Mouse (Mus musculus) kidney, embryonic 16.5 days (tissue): ENCODE results near the gene Pgbd5. TPM values are rescaled to one million over a fixed set of nuclear protein-coding genes. Genes with fewer than 3 reads are reported as not detected.
A peak's percentile ranks its signal among the peaks of the same experiment; 100 is the strongest.

ENCODE experiments used
- ATAC-seq: fragments of 200-750 bp; cut with Nextera tagmentation; 2 replicates; pipeline ENCODE4 v1.8.0; 2017; ENCODE audit warnings: moderate TSS enrichment; ENCODE audit not compliant: low FRiP score, low TSS enrichment
- H3K27ac ChIP-seq: fragments of 300-500 bp; sonication (generic); 2 replicates; pipeline ENCODE4 v1.5.1; 2014; ENCODE audit warnings: low read length
- H3K27me3 ChIP-seq: fragments of 300-500 bp; sonication (generic); 2 replicates; pipeline ENCODE4 v1.6.1; 2014; ENCODE audit warnings: low read length, control low read depth, mixed read lengths; ENCODE audit not compliant: insufficient read depth
- H3K36me3 ChIP-seq: fragments of 300-500 bp; sonication (generic); 2 replicates; pipeline ENCODE4 v1.6.1; 2014; ENCODE audit warnings: low read length, control low read depth, mixed read lengths; ENCODE audit not compliant: insufficient read depth
- H3K4me1 ChIP-seq: fragments of 300-500 bp; sonication (generic); 2 replicates; pipeline ENCODE4 v1.6.1; 2014; ENCODE audit warnings: low read length, control low read depth, mixed read lengths; ENCODE audit not compliant: insufficient read depth
- H3K4me2 ChIP-seq: fragments of 300-500 bp; sonication (generic); replicated peaks from 2 replicates; pipeline ENCODE4 v1.6.1; 2014; ENCODE audit warnings: low read depth, low read length
- H3K4me3 ChIP-seq: fragments of 300-500 bp; sonication (generic); 2 replicates; pipeline ENCODE4 v1.5.1; 2014; ENCODE audit warnings: mild to moderate bottlenecking, low read length
- H3K9ac ChIP-seq: fragments of 300-500 bp; sonication (generic); replicated peaks from 2 replicates; pipeline ENCODE4 v1.6.1; 2014; ENCODE audit warnings: low read length
- H3K9me3 ChIP-seq: fragments of 300-500 bp; sonication (generic); 2 replicates; pipeline ENCODE4 v1.6.1; 2016; ENCODE audit warnings: low read length, control low read depth
- WGBS: fragments of 180-500 bp; shearing (Covaris S2); extraction: QIAGEN DNeasy Blood & Tissue Kit; methylation state at CpG from one replicate; pipeline ENCODE4 v1.1.7; 2014; 5-methylcytosine and 5-hydroxymethylcytosine counted together
- polyA plus RNA-seq: library from polyadenylated mRNA; unstranded; fragments of >200 nt; fragmentation: Nextera tagmentation; extraction: Ambion mirVana; gene quantifications from 2 replicates; pipeline ENCODE4 v1.2.1, GENCODE M21; 2015

Pgbd5 gene
- polyA plus RNA-seq, 1 experiment from 2014 or later = 0.55 TPM

DNA sequence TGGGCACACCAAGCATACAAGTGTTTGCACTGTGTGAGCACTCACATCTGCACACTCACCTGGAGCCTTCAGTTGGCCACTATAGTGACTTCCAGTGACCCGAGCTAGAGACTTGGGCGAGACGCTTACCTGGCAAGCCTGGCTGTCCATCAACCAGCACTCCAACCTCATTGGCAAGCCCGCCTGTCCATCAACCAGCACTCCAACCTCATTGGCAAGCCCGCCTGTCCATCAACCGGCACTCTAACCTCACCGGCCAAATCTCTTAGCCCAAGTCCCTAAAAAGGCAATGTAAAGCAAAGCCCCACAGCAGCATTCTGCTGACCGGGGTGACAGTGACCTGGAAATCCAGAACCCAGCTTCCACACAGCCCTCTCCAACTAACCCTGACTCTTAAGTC is 24.5 kb downstream of the Pgbd5 start:
- no peak for ATAC-seq
- Histone ChIP-seq H3K27ac (no peak overlapping the region), H3K9ac (no peak overlapping the region), H3K36me3 (no peaks in the 10 kb centered on the region), H3K4me2 (no peak overlapping the region), H3K9me3 (no peaks in the 10 kb centered on the region), H3K4me3 (no peak overlapping the region), H3K4me1 (no peaks in the 10 kb centered on the region), H3K27me3 (no peaks in the 10 kb centered on the region)
- 91% methylated on average over 8 of the region's 8 CpGs for WGBS

DNA sequence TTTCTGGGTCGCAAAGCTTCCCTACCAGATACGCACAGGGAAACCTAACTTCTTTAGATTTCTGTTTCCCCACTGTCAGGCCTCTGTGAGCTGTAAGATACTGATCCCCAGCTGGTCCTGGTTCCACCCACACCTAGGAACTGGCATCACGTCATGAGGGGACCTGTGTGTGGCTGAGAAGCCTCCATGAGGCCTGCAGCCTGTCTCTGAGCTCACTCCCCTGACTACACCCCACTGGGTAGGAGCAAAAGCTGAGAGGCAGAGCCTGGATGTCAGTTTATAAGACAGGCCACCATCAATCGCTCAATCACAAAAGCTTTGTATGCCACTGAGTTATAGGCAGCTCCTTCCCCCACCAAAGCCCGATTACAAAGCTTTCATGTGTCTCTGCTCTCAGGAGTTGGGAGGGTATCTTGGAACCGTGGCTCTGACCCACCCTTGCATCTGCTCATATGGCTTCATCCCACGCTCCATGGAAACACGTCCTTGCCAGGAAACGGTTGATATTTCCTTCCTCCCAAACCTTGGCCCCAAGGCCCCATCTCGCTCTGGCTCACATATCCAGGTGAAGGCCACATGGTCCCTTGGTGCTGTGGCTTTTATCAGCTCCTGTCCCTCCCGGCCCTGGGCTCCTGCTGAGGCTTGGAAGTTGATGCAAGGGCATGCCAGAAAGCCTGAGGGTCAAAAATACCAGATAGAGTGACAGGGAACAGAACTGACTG is 26.1 kb downstream of the Pgbd5 start:
- no peak overlapping the region for H3K4me2 ChIP-seq
- no peak overlapping the region for H3K4me3 ChIP-seq
- ATAC-seq = no peak
- H3K9ac ChIP-seq = no peak overlapping the region
- no peaks in the 10 kb centered on the region for H3K9me3 ChIP-seq
- no peak overlapping the region for H3K27ac ChIP-seq
- H3K36me3 ChIP-seq = no peaks in the 10 kb centered on the region
- 66% methylated on average over 11 of the region's 11 CpGs for WGBS
- no peaks in the 10 kb centered on the region for H3K4me1 ChIP-seq
- H3K27me3 ChIP-seq = no peaks in the 10 kb centered on the region

DNA sequence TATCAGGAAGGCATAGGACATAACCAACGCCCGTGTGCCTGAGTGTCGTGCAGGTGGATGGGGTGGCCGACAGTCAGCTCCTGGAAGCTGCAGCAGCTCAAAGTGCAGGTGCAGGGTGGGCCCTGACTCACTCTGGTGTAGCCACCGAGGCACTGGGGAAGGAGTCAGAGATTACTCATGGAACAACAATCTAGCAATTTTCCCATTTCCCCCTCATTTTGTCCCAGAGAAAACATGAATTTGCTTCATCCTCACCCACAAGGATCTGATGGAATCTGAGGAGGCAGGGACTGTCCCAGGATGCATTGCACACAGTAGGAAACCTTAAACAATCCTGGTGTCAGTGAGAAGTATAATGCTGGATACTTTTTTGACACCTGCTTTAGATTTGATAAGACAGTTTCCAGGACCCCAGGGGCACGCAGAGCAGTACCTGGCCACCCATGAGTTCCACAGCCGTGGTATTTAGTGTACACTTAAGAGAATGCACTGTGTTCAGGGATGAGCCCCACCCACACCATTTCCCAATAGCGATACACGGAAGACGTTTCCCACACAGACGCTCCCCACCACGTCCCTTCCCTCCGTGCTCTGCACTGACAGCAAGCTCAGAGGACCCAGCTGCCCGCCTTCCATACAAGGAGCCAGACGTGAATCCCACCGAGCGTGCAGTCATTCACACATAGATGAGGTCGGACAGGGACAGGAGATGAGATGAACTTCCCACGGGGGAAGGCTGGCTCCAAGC is 26.8 kb downstream of the Pgbd5 start:
- no peak overlapping the region for H3K4me3 ChIP-seq
- H3K4me2 ChIP-seq = no peak overlapping the region
- H3K9me3 ChIP-seq = no peaks in the 10 kb centered on the region
- no peaks in the 10 kb centered on the region for H3K36me3 ChIP-seq
- WGBS = 73% methylated on average over 19 of the region's 19 CpGs
- no peak for ATAC-seq
- no peak overlapping the region for H3K27ac ChIP-seq
- no peaks in the 10 kb centered on the region for H3K4me1 ChIP-seq
- no peak overlapping the region for H3K9ac ChIP-seq
- no peaks in the 10 kb centered on the region for H3K27me3 ChIP-seq

DNA sequence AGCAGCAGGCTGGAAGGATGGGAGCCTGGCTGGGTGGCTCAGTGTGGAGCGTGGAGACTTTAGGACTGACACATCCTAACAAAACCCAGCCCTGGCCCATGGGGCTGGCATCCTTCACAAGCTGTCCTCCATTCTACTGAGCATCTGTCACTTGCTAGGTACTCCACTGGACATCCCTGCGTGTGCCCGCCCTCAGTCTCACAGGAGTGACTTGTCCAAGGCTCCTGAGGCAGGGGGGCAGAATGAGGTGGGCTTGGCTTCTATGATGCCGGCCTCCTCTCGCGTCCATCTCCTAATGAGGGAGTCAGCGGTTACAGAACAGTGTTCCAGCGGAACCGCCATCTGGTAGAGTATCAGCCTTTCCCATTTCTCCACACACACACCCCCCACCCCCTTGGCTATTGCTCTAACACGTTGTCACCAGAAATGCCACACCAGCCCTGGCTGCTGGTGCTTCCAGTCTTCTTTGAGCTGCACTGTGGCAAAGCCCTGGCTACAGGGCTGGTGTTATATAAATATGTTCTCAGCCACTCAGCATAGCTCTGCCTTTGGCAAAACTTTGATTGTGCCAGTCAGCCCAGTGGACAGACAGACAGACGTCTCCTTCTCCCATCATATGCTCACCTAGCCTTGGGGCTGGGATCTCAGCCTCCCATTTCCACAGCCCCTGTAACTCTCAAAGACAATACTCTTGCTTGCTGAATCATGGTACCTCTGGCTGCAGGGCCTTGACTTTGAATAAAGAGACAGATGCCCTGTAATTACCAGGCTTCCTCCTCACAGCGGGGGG is 34.8 kb downstream of the Pgbd5 start:
- H3K36me3 ChIP-seq = no peaks in the 10 kb centered on the region
- H3K27ac ChIP-seq = no peak overlapping the region
- 56% methylated on average over 11 of the region's 12 CpGs for whole genome bisulfite sequencing
- H3K4me3 ChIP-seq = no peak overlapping the region
- H3K9me3 ChIP-seq = no peaks in the 10 kb centered on the region
- H3K4me2 ChIP-seq = no peak overlapping the region
- no peaks in the 10 kb centered on the region for H3K27me3 ChIP-seq
- no peaks in the 10 kb centered on the region for H3K4me1 ChIP-seq
- no peak for ATAC-seq
- H3K9ac ChIP-seq = no peak overlapping the region

DNA sequence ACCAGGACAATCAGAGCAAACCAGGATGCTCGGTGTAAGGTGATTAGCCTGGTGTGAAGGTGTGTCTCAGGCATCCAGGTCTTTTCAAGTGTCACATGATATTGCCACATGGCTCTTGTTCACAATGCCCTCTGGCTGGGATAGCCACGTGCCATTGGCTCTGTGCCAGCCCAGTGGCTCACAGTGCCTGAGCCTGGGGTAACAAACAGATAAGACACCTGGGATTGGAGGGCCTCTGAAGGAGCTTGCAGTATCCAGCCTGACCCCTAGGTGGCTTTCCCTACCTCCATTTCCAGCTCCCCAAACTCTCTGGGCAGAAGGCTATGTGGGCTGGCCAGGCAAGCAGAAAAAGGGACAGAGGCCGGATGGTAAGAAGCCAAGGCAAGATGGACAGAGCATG is 35.6 kb downstream of the Pgbd5 start:
- Histone ChIP-seq H3K9ac (no peak overlapping the region), H3K4me3 (no peak overlapping the region), H3K4me1 (no peaks in the 10 kb centered on the region), H3K27me3 (no peaks in the 10 kb centered on the region), H3K9me3 (no peaks in the 10 kb centered on the region), H3K4me2 (no peak overlapping the region), H3K27ac (no peak overlapping the region), H3K36me3 (no peaks in the 10 kb centered on the region)
- 35% methylated on average over 3 of the region's 3 CpGs for WGBS
- ATAC-seq = 0 out of 2 replicates have a peak, but pooled peaks have one; percentile 4

DNA sequence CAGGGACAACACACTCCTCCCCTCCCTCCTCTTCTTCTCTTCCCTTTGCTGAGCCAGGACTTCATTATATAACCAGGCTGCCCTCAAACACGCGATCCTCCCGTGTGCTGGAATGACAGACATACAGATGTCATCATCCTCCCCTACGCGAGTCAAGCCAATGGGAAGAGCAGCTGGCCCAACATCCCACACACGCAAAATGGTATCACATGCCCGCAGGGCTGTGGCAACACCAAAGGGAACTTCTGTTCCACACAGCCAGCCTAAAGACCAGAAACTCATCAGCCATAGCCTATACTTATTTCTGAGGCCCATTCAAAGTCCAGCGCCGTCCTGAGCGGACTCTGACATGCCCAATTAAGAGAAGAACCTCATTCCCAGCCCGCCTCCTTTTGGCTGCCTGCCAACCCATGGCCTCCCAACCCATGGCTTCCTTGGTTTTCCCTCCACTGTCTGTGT is 40.0 kb downstream of the Pgbd5 start:
- no peak overlapping the region for H3K4me2 ChIP-seq
- no peaks in the 10 kb centered on the region for H3K9me3 ChIP-seq
- H3K4me3 ChIP-seq = no peak overlapping the region
- no peak for ATAC-seq
- no peaks in the 10 kb centered on the region for H3K27me3 ChIP-seq
- WGBS = 82% methylated on average over 11 of the region's 11 CpGs
- no peak overlapping the region for H3K27ac ChIP-seq
- H3K36me3 ChIP-seq = no peaks in the 10 kb centered on the region
- no peak overlapping the region for H3K9ac ChIP-seq
- H3K4me1 ChIP-seq = no peaks in the 10 kb centered on the region

DNA sequence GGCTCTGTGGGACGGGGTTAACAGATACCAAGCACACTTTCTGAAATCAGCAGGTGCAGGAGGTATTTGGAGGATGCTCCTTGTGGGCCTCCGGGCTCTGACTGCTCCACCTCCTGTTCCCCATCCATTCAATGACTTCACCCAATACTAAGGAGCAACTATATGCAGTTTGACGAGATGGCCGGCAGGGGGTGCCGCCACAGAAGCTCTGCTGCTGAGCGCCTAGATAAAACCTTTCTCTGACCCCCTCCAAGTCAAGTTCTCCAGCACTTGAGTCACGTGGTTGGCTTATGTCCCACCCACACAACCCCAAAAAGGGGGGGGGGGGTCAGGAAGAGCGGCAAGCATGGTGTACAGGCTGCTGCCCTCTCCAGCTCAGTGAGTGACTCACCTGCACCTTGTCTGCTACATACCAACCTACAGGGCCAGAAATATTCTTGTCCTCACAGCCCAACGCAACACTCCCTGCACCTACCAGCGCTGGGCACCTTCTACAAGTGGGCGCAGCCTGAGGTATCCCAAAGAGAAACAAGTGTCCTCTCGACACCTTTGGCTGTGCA is 40.5 kb downstream of the Pgbd5 start:
- Histone ChIP-seq H3K27ac (no peak overlapping the region), H3K4me1 (no peaks in the 10 kb centered on the region), H3K27me3 (no peaks in the 10 kb centered on the region), H3K36me3 (no peaks in the 10 kb centered on the region), H3K9ac (no peak overlapping the region), H3K4me2 (no peak overlapping the region), H3K9me3 (no peaks in the 10 kb centered on the region; the same call in 1 of the 2 replicates), H3K4me3 (no peak overlapping the region)
- no peak; the same call in 1 of the 2 replicates for ATAC-seq
- WGBS = 27% methylated on average over 12 of the region's 12 CpGs

DNA sequence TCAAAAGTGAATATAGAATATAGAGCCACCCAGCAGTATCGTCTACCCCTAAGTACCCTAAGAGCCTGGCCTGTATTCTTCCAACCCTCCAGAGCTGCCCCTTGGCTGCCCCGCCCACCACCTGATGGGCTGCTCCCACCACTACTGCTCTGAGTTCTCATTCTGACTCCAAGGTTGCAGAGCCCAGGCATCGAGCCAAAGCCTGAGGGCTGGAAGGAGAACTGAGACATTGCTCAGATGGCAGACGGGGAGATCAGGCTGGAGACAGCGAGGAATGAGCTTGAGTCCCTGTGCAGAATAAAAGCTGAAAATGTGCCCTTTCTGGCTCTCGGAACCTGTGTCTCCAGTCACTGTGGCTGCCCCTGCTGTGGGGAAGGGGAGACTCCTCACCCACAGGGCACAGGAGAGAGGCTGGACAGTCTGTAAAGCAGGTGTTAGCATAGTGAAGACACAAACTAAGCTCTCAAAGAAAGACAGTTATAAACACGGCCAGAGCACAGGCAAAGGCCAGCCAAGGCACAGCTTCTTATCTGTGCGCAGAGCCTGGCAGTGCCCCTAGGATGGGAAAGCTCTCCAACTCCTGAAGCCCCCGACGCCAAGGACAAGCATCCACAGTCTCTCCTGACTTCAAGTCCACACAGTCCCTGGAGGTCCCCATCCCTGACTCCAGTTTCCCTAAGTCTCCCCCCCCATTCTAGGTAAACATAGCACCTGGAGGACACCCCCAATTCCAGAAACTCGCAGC is 42.0 kb downstream of the Pgbd5 start:
- H3K27me3 ChIP-seq = no peaks in the 10 kb centered on the region
- no peak for ATAC-seq
- no peak overlapping the region for H3K9ac ChIP-seq
- H3K36me3 ChIP-seq = no peaks in the 10 kb centered on the region
- H3K4me2 ChIP-seq = no peak overlapping the region
- WGBS = 78% methylated on average over 11 of the region's 11 CpGs
- no peaks in the 10 kb centered on the region; the same call in 1 of the 2 replicates for H3K9me3 ChIP-seq
- H3K4me3 ChIP-seq = no peak overlapping the region
- no peaks in the 10 kb centered on the region for H3K4me1 ChIP-seq
- H3K27ac ChIP-seq = no peak overlapping the region

DNA sequence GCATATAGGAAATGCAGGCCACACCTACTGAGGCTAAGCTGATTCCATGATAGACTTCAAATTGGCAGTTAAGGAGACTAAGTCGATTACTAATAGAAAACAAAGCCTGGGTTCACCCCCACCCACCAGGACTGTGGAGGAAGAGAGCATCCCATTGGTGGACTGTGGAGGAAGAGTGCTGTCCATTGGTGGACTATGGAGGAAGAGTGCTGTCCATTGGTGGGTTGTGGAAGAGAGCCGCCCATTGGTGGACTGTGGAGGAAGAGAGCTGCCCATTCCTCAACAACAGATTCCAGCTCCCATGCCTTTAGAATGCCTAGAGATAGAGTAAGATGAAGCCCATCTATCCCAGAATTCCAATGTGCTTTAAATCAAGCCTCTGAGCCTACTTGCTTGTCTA is 42.9 kb downstream of the Pgbd5 start:
- 85% methylated on average over 2 of the region's 2 CpGs for WGBS
- no peak for ATAC-seq
- no peaks in the 10 kb centered on the region for H3K27me3 ChIP-seq
- no peak overlapping the region for H3K4me2 ChIP-seq
- no peak overlapping the region for H3K27ac ChIP-seq
- H3K4me1 ChIP-seq = no peaks in the 10 kb centered on the region
- no peak overlapping the region for H3K9ac ChIP-seq
- no peaks in the 10 kb centered on the region for H3K36me3 ChIP-seq
- H3K4me3 ChIP-seq = no peak overlapping the region
- no peaks in the 10 kb centered on the region; the same call in 1 of the 2 replicates for H3K9me3 ChIP-seq
